Mouse (Mus musculus): ENCODE data around the gene Rbm15b. TPM values are rescaled to one million over a fixed set of nuclear protein-coding genes. Genes with fewer than 3 reads are reported as not detected.

Rbm15b gene
- polyA plus RNA-seq, 1 experiment = not detected

- 88% methylated on average over 3 of the region's 3 CpGs for WGBS
- no peak overlapping the region for H3K4me3 ChIP-seq (ENCODE audit: insufficient read depth, low read depth, low read length)
- no peak for TF ChIP-seq POLR2A (IDR thresholded peaks at IDR 0.05; ENCODE audit: insufficient read depth, low read depth, low read length)
- no peak for TF ChIP-seq CTCF (IDR thresholded peaks at IDR 0.05; ENCODE audit: insufficient read depth, low read depth, low read length)
Observed at GRCm38 (mm10) chr9:106876666-106877065, 10.6 kb downstream of the Rbm15b start.

GRCm38 (mm10) chr9:106874216-106874615 is 13.0 kb downstream of the Rbm15b start:
- no peaks in the 10 kb centered on the region for H3K4me1 ChIP-seq (ENCODE audit: control insufficient read depth, insufficient read depth, low read length)
- no peak overlapping the region for H3K27ac ChIP-seq (ENCODE audit: insufficient read depth, low read depth, low read length)
- WGBS = 73% methylated on average over 5 of the region's 5 CpGs
- H3K4me3 ChIP-seq (ENCODE audit: insufficient read depth, low read depth, low read length) = no peak overlapping the region
- TF ChIP-seq CTCF (IDR thresholded peaks at IDR 0.05; ENCODE audit: insufficient read depth, low read depth, low read length) (no peak), POLR2A (IDR thresholded peaks at IDR 0.05; ENCODE audit: insufficient read depth, low read depth, low read length) (no peak)

More at GRCm38 (mm10) chr9:106876666-106877065, 10.6 kb downstream of the Rbm15b start:
- Histone ChIP-seq H3K4me1 (ENCODE audit: control insufficient read depth, insufficient read depth, low read length) (peaks cover 2% of the 10 kb centered on the region; the same call in 1 of the 2 replicates), H3K27ac (ENCODE audit: insufficient read depth, low read depth, low read length) (no peak overlapping the region)

GRCm38 (mm10) chr9:106858036-106858435 is 29.2 kb downstream of the Rbm15b start:
- no peak for TF ChIP-seq POLR2A (IDR thresholded peaks at IDR 0.05; ENCODE audit: insufficient read depth, low read depth, low read length)
- TF ChIP-seq CTCF (IDR thresholded peaks at IDR 0.05; ENCODE audit: insufficient read depth, low read depth, low read length) = no peak
- H3K4me1 ChIP-seq (ENCODE audit: control insufficient read depth, insufficient read depth, low read length) = no peaks in the 10 kb centered on the region
- WGBS = 93% methylated on average over 11 of the region's 11 CpGs

GRCm38 (mm10) chr9:106856664-106857063 is 30.6 kb downstream of the Rbm15b start:
- Histone ChIP-seq H3K27ac (ENCODE audit: insufficient read depth, low read depth, low read length) (no peak overlapping the region), H3K4me3 (ENCODE audit: insufficient read depth, low read depth, low read length) (no peak overlapping the region), H3K4me1 (ENCODE audit: control insufficient read depth, insufficient read depth, low read length) (no peaks in the 10 kb centered on the region)
- TF ChIP-seq POLR2A (IDR thresholded peaks at IDR 0.05; ENCODE audit: insufficient read depth, low read depth, low read length) (no peak), CTCF (IDR thresholded peaks at IDR 0.05; ENCODE audit: insufficient read depth, low read depth, low read length) (no peak)
- WGBS = 87% methylated on average over 3 of the region's 3 CpGs

More at GRCm38 (mm10) chr9:106858036-106858435, 29.2 kb downstream of the Rbm15b start:
- no peak overlapping the region for H3K4me3 ChIP-seq (ENCODE audit: insufficient read depth, low read depth, low read length)
- H3K27ac ChIP-seq (ENCODE audit: insufficient read depth, low read depth, low read length) = no peak overlapping the region

GRCm38 (mm10) chr9:106842800-106843199 is 44.4 kb downstream of the Rbm15b start:
- no peak overlapping the region for H3K4me3 ChIP-seq (ENCODE audit: insufficient read depth, low read depth, low read length)
- WGBS = 90% methylated on average over 6 of the region's 6 CpGs
- no peak for TF ChIP-seq POLR2A (IDR thresholded peaks at IDR 0.05; ENCODE audit: insufficient read depth, low read depth, low read length)
- no peak for TF ChIP-seq CTCF (IDR thresholded peaks at IDR 0.05; ENCODE audit: insufficient read depth, low read depth, low read length)

GRCm38 (mm10) chr9:106840569-106840968 is 46.7 kb downstream of the Rbm15b start:
- 98% methylated on average over 1 of the region's 1 CpGs for WGBS
- no peaks in the 10 kb centered on the region for H3K4me1 ChIP-seq (ENCODE audit: control insufficient read depth, insufficient read depth, low read length)
- no peak overlapping the region for H3K27ac ChIP-seq (ENCODE audit: insufficient read depth, low read depth, low read length)
- H3K4me3 ChIP-seq (ENCODE audit: insufficient read depth, low read depth, low read length) = no peak overlapping the region
- TF ChIP-seq POLR2A (IDR thresholded peaks at IDR 0.05; ENCODE audit: insufficient read depth, low read depth, low read length) (no peak), CTCF (IDR thresholded peaks at IDR 0.05; ENCODE audit: insufficient read depth, low read depth, low read length) (no peak)

More at GRCm38 (mm10) chr9:106842800-106843199, 44.4 kb downstream of the Rbm15b start:
- H3K4me1 ChIP-seq (ENCODE audit: control insufficient read depth, insufficient read depth, low read length) = no peaks in the 10 kb centered on the region
- no peak overlapping the region for H3K27ac ChIP-seq (ENCODE audit: insufficient read depth, low read depth, low read length)

Other genes starting within 250 kb of the Rbm15b start
- not detected in 2 replicates for gene Grm2, start 231.3 kb downstream of the Rbm15b start, polyA plus RNA-seq (2012; ENCODE audit: insufficient read depth, insufficient read length, low replicate concordance, missing spikeins)
- gene Tex264, start 201.5 kb downstream of the Rbm15b start, polyA plus RNA-seq (2012; ENCODE audit: insufficient read depth, insufficient read length, low replicate concordance, missing spikeins) = not detected in 2 replicates
- not detected in 2 replicates for gene Rad54l2, start 98.2 kb downstream of the Rbm15b start, polyA plus RNA-seq (2012; ENCODE audit: insufficient read depth, insufficient read length, low replicate concordance, missing spikeins)
- gene Dcaf1, start 65.6 kb downstream of the Rbm15b start, polyA plus RNA-seq (2012; ENCODE audit: insufficient read depth, insufficient read length, low replicate concordance, missing spikeins) = not detected in 2 replicates
- not detected in 2 replicates for gene Manf, start 4.6 kb upstream of the Rbm15b start, polyA plus RNA-seq (2012; ENCODE audit: insufficient read depth, insufficient read length, low replicate concordance, missing spikeins)

Measured in olfactory bulb, adult 2 months (tissue).